Mouse (Mus musculus): Measurements from ENCODE around the gene Ror2.

DNA sequence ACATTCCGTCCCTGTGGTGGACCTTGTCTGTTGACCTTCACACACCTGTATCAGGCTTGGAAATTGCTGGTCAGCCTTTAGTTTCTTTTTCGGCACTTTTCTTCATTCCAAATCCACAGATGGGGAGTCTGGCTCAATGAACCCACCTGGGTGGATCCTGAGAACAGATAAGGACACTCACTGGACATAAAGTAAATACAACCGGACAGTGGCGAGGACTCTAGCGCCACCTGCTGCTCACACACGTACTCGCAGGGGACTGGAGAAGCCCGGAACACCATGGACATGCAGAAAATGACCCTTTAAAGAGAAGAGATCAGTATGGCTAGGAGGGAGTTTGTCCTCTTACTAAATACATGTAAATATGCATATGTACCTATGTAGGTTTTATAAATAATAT lies 189.3 kb downstream of the Ror2 start:
- no peak for TF ChIP-seq POLR2A (IDR thresholded peaks at IDR 0.05; ENCODE audit: extremely low read depth, insufficient read depth, low read length)
- TF ChIP-seq CTCF (IDR thresholded peaks at IDR 0.05; ENCODE audit: extremely low read depth, insufficient read depth, low read length) = peak; percentile 91

Data from cortical plate, adult 2 months (tissue).